25 mouse cellular contexts compared by ENCODE assay signal in genomic region chr8:128472871-128473270, GRCm38 (mm10).
"Had no signal": no experiment of that assay in that cellular context is flagged by ENCODE, and none has a peak within 500 bp of the region (broad histone marks: within the 10 kb centered on the region; RNA-seq: fewer than 3 reads in every experiment).

No protein-coding gene starts in this region.

- H3K4me3 ChIP-seq: gastrocnemius, adult 2 months; heart, adult 2 months; heart, embryonic 13.5 days; heart, embryonic 15.5 days; hindbrain, embryonic 10.5 days; hindbrain, embryonic 12.5 days; intestine, embryonic 15.5 days; left cerebral cortex, adult 2 months; limb, embryonic 10.5 days; limb, embryonic 12.5 days; liver, embryonic 13.5 days; liver, embryonic 15.5 days had no signal

- H3K9me3 ChIP-seq: heart, embryonic 13.5 days; heart, embryonic 15.5 days; hindbrain, embryonic 10.5 days; hindbrain, embryonic 12.5 days; intestine, embryonic 15.5 days; limb, embryonic 10.5 days; limb, embryonic 12.5 days; liver, embryonic 13.5 days; liver, embryonic 15.5 days had no signal

- ATAC-seq: intestine, postnatal 0 days; liver, postnatal 0 days had no signal

- H3K27ac ChIP-seq: gastrocnemius, adult 2 months; heart, adult 2 months; heart, embryonic 13.5 days; heart, embryonic 15.5 days; hindbrain, embryonic 10.5 days; hindbrain, embryonic 12.5 days; hindbrain, embryonic 14.5 days; intestine, embryonic 15.5 days; left cerebral cortex, adult 2 months; limb, embryonic 10.5 days; limb, embryonic 12.5 days; liver, embryonic 13.5 days; liver, embryonic 15.5 days had no signal

- H3K4me1 ChIP-seq: hindbrain, embryonic 12.5 days; intestine, embryonic 15.5 days; liver, embryonic 13.5 days; liver, embryonic 15.5 days had no signal

- DNase-seq: gastrocnemius, adult 2 months; gastrocnemius, postnatal 10 days; gastrocnemius, postnatal 25 days; heart, adult 2 months; heart, postnatal 4 days; kidney, adult 18-20 months; kidney, adult 8-10 months; kidney, postnatal 10 days; kidney, postnatal 25 days; kidney, postnatal 4 days; liver; liver, embryonic 13.5 days; liver, postnatal 0 days had no signal

- H3K27me3 ChIP-seq: heart, embryonic 13.5 days; heart, embryonic 15.5 days; hindbrain, embryonic 12.5 days; intestine, embryonic 15.5 days; limb, embryonic 12.5 days; liver, embryonic 13.5 days; liver, embryonic 15.5 days had no signal

- H3K4me2 ChIP-seq: heart, embryonic 11.5 days; heart, embryonic 13.5 days; heart, embryonic 15.5 days; hindbrain, embryonic 12.5 days; hindbrain, embryonic 14.5 days; intestine, embryonic 15.5 days; limb, embryonic 12.5 days; liver, embryonic 13.5 days; liver, embryonic 15.5 days had no signal

- H3K36me3 ChIP-seq: intestine, embryonic 15.5 days had no signal

- H3K9ac ChIP-seq: heart, embryonic 13.5 days; heart, embryonic 15.5 days; hindbrain, embryonic 12.5 days; hindbrain, embryonic 14.5 days; intestine, embryonic 15.5 days; limb, embryonic 12.5 days; liver, embryonic 13.5 days; liver, embryonic 15.5 days; liver, postnatal 0 days had no signal
